Mouse (Mus musculus) kidney, postnatal 10 days (tissue): ENCODE measurements around the gene Armc9.

Experiments
- DNase-seq: peaks from one replicate; pipeline ENCODE4 v3.0.0; 2021; ENCODE audit warnings: mixed read lengths

The Armc9 gene

GRCm38 (mm10) chr1:86154133-86154823, at the start of gene Armc9:
Gene Armc9, plus strand, starts transcription at chr1:86154780.
- peak; percentile 97 for DNase-seq

GRCm38 (mm10) chr1:86105054-86105453, 49.5 kb upstream of the Armc9 start:
- no peak for DNase-seq

GRCm38 (mm10) chr1:86111779-86112178, 42.8 kb upstream of the Armc9 start, which contains the start of gene Htr2b:
Gene Htr2b, minus strand, starts transcription at chr1:86111970.
- peak; percentile 81 for DNase-seq

- peak; percentile 21 for DNase-seq
Observed at GRCm38 (mm10) chr1:86114141-86114540, 40.4 kb upstream of the Armc9 start.

GRCm38 (mm10) chr1:86119549-86119948, 35.0 kb upstream of the Armc9 start:
- no peak for DNase-seq

GRCm38 (mm10) chr1:86126036-86126435, 28.5 kb upstream of the Armc9 start:
- no peak for DNase-seq

GRCm38 (mm10) chr1:86133337-86133736, 21.2 kb upstream of the Armc9 start, which contains the start of gene Gm21972:
Gene Gm21972, plus strand, starts transcription at chr1:86133637.
- DNase-seq, result no peak

- DNase-seq, result no peak
Observed at GRCm38 (mm10) chr1:86135315-86135714, 19.3 kb upstream of the Armc9 start.

- DNase-seq, result no peak
Observed at GRCm38 (mm10) chr1:86141081-86141480, 13.5 kb upstream of the Armc9 start.

GRCm38 (mm10) chr1:86143165-86143564, 11.4 kb upstream of the Armc9 start:
- no peak for DNase-seq

- DNase-seq, result peak; percentile 27
Observed at GRCm38 (mm10) chr1:86144001-86144944, 10.3 kb upstream of the Armc9 start.

GRCm38 (mm10) chr1:86146293-86146692, 8.3 kb upstream of the Armc9 start:
- no peak for DNase-seq

GRCm38 (mm10) chr1:86147557-86147956, 7.0 kb upstream of the Armc9 start:
- no peak for DNase-seq

GRCm38 (mm10) chr1:86148161-86148560, 6.4 kb upstream of the Armc9 start:
- no peak for DNase-seq

- DNase-seq, result no peak
Observed at GRCm38 (mm10) chr1:86150929-86151328, 3.7 kb upstream of the Armc9 start.

- DNase-seq, result no peak
Observed at GRCm38 (mm10) chr1:86151376-86151775, 3.2 kb upstream of the Armc9 start.

- DNase-seq, result no peak
Observed at GRCm38 (mm10) chr1:86152618-86153017, 2.0 kb upstream of the Armc9 start.

- no peak for DNase-seq
Observed at GRCm38 (mm10) chr1:86154824-86155164, 214 bp downstream of the Armc9 start.

- no peak for DNase-seq
Observed at GRCm38 (mm10) chr1:86156075-86156474, 1.5 kb downstream of the Armc9 start.

GRCm38 (mm10) chr1:86156595-86156994, 2.0 kb downstream of the Armc9 start:
- DNase-seq, result no peak

GRCm38 (mm10) chr1:86160059-86160458, 5.5 kb downstream of the Armc9 start:
- no peak for DNase-seq

- no peak for DNase-seq
Observed at GRCm38 (mm10) chr1:86160479-86160878, 5.9 kb downstream of the Armc9 start.

GRCm38 (mm10) chr1:86161061-86161460, 6.5 kb downstream of the Armc9 start:
- DNase-seq, result no peak

GRCm38 (mm10) chr1:86174602-86175001, 20.0 kb downstream of the Armc9 start:
- DNase-seq, result no peak
